Mouse (Mus musculus): ENCODE measurements at regions not wholly inside any gene's neighbourhood (a gene's known extent, or its start where the extent isn't known, plus 50 kb on each side); places are given as distances from the start of the nearest gene placed in this dataset.

- DNase-seq (ENCODE audit: extremely low spot score in 1 of 2, low spot score in 1 of 2), result no peak
Observed at GRCm38 (mm10) chr1:35708176-35708788, 359.9 kb upstream of the Hs6st1 start.

GRCm38 (mm10) chr1:35709214-35709613 is 359.0 kb upstream of the Hs6st1 start:
- no peak for DNase-seq (ENCODE audit: extremely low spot score in 1 of 2, low spot score in 1 of 2)

GRCm38 (mm10) chr1:35713961-35714360 is 354.2 kb upstream of the Hs6st1 start:
- no peak for DNase-seq (ENCODE audit: extremely low spot score in 1 of 2, low spot score in 1 of 2)

GRCm38 (mm10) chr1:35715931-35716330 is 352.3 kb upstream of the Hs6st1 start:
- DNase-seq (ENCODE audit: extremely low spot score in 1 of 2, low spot score in 1 of 2), result no peak

GRCm38 (mm10) chr1:35717166-35717565 is 351.0 kb upstream of the Hs6st1 start:
- DNase-seq (ENCODE audit: extremely low spot score in 1 of 2, low spot score in 1 of 2), result no peak

- DNase-seq (ENCODE audit: extremely low spot score in 1 of 2, low spot score in 1 of 2), result no peak
Observed at GRCm38 (mm10) chr1:35717659-35718058, 350.5 kb upstream of the Hs6st1 start.

GRCm38 (mm10) chr1:35720063-35720462 is 348.1 kb upstream of the Hs6st1 start:
- DNase-seq (ENCODE audit: extremely low spot score in 1 of 2, low spot score in 1 of 2), result no peak

GRCm38 (mm10) chr1:35724366-35724900 is 343.8 kb upstream of the Hs6st1 start:
- no peak for DNase-seq (ENCODE audit: extremely low spot score in 1 of 2, low spot score in 1 of 2)

GRCm38 (mm10) chr1:35726596-35726995 is 341.6 kb upstream of the Hs6st1 start:
- DNase-seq (ENCODE audit: extremely low spot score in 1 of 2, low spot score in 1 of 2), result peak; percentile 28 to 83

- no peak for DNase-seq (ENCODE audit: extremely low spot score in 1 of 2, low spot score in 1 of 2)
Observed at GRCm38 (mm10) chr1:35727310-35727990, 340.8 kb upstream of the Hs6st1 start.

- DNase-seq (ENCODE audit: extremely low spot score in 1 of 2, low spot score in 1 of 2), result no peak
Observed at GRCm38 (mm10) chr1:35729785-35730295, 338.4 kb upstream of the Hs6st1 start.

- no peak for DNase-seq (ENCODE audit: extremely low spot score in 1 of 2, low spot score in 1 of 2)
Observed at GRCm38 (mm10) chr1:35730309-35730708, 337.9 kb upstream of the Hs6st1 start.

GRCm38 (mm10) chr1:35736247-35736646 is 332.0 kb upstream of the Hs6st1 start:
- DNase-seq (ENCODE audit: extremely low spot score in 1 of 2, low spot score in 1 of 2), result no peak

- peak in 1 of 2 experiments; percentile 52 for DNase-seq (ENCODE audit: extremely low spot score in 1 of 2, low spot score in 1 of 2)
Observed at GRCm38 (mm10) chr1:35749603-35750002, 318.6 kb upstream of the Hs6st1 start.

GRCm38 (mm10) chr1:35750092-35750521 is 318.1 kb upstream of the Hs6st1 start:
- no peak for DNase-seq (ENCODE audit: extremely low spot score in 1 of 2, low spot score in 1 of 2)

- no peak for DNase-seq (ENCODE audit: extremely low spot score in 1 of 2, low spot score in 1 of 2)
Observed at GRCm38 (mm10) chr1:35752636-35753035, 315.6 kb upstream of the Hs6st1 start.

GRCm38 (mm10) chr1:35754170-35754569 is 314.0 kb upstream of the Hs6st1 start:
- no peak for DNase-seq (ENCODE audit: extremely low spot score in 1 of 2, low spot score in 1 of 2)

- peak; percentile 83 to 88 for DNase-seq (ENCODE audit: extremely low spot score in 1 of 2, low spot score in 1 of 2)
Observed at GRCm38 (mm10) chr1:35759010-35759409, 309.2 kb upstream of the Hs6st1 start.

GRCm38 (mm10) chr1:35759600-35759999 is 308.6 kb upstream of the Hs6st1 start:
- DNase-seq (ENCODE audit: extremely low spot score in 1 of 2, low spot score in 1 of 2), result peak; percentile 64 to 67

GRCm38 (mm10) chr1:35763051-35763450 is 305.1 kb upstream of the Hs6st1 start:
- DNase-seq (ENCODE audit: extremely low spot score in 1 of 2, low spot score in 1 of 2), result no peak

- DNase-seq (ENCODE audit: extremely low spot score in 1 of 2, low spot score in 1 of 2), result no peak
Observed at GRCm38 (mm10) chr1:35763456-35763855, 304.7 kb upstream of the Hs6st1 start.

GRCm38 (mm10) chr1:35764068-35764467 is 304.1 kb upstream of the Hs6st1 start:
- no peak for DNase-seq (ENCODE audit: extremely low spot score in 1 of 2, low spot score in 1 of 2)
